Mouse (Mus musculus) fat pad, adult 2 months (tissue): ENCODE results near the gene Prpf6.

Experiments
- DNase-seq: peaks from one replicate; pipeline ENCODE4 v3.0.0-alpha.2; 2011; ENCODE audit warnings: low read depth, low spot score; ENCODE audit errors: extremely low read depth

The Prpf6 gene

GRCm38 (mm10) chr2:181596221-181596960 is 4.7 kb downstream of the Prpf6 start:
- DNase-seq, result no peak

DNA sequence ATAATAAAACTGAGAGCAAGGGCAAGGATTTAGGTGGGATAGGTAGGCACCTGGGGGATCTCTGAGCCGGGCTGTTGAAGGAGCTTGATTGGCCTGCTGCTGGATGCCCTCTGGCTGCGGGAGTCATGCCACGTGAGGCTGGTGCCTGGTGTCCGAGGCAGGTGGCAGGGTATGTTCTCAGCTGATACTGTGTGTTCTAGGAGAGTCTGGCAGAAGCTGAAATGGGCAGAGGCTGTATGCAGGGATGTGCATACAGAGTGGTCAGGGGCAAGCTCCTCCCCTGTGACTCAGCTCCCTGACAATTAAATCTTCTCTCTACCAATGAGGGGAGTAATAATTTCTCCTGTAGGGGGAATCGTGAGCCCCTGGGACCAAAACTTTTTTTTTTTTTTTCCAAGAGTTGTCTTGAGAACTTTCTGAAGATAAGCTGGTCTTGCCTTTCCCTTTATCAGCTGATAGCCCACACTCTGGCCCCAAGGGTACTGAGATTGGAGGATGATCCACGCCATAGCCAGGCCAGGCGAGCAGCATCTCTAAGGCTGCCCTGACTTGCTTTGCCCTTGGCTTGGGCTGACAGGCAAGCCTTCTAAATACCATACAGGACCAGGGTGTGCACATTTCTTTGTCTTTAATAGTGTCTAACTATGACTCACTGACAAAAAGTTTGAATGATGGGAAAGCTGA is 5.9 kb downstream of the Prpf6 start:
- no peak for DNase-seq

DNA sequence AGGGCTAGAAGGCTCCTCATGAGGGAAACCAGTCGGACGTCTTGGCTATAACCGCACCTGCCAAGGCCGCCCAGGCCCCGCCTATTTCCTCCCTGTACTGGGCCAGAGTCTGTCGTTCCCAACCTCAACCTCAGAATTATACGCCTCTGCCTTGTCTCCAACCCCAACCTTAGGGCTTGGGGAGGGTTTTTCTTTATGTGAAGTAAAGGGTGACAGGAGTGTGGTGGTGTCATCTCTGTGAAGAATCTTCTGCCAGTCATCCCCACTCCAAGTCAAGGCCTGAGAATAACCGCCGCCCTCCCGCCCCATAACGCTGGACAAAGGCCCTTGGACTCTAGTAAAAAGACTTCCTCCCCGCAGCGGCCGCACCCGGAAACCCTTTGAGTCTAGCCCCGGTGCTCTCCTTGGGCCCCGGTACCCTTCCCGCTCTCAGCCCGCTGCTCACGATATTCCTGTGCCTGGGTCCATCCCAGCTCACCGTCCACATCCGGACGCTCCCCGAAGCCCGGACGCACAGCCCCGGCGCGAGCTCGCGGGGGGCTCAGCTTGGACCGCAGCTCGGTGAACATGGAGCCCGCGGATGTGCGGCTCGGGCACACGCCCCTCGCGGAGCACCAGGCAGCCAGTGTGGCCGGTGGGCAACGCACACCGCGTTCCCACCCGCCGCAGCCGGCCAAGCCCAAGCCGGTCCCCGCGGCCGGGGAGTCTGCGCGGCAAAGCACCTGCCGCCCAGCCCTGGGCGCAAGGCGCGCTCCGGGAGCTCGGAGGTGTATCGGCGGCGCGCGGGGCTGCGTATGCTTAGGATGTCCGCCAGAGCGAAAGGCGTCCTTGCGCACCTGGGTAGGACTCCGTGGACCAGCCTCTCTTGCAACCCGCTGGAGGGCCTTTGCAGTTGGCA is 7.0 kb downstream of the Prpf6 start, which contains the start of gene Samd10:
Gene Samd10 (minus strand): TSS at position 759 of the 898 bp plus-strand sequence.
- DNase-seq, result no peak

DNA sequence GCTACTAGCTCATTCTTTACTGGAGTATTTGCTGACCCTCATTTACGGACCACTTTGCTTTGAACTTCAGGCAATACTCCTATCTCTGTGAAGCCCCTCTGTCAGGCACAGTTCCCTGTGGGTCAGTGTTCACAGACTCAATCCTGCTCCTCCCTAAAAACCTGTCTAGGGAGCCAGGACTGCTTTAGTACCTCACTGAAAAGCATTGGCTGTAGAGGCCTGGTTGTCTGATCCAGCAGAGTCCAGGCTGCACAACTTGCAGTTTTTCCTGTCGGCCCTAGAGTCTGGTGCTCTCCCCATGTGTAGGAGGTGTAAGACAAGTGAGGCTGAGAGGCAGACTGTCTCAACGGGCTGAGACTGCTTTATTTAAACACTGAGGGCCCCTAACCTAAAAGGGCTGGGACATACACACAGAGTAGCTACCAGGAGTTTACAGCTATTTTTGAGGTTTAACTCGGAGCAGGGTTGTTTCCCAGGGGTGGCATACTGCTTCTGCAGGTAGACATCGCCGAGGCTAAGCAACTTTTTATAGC is 8.6 kb downstream of the Prpf6 start:
- DNase-seq, result no peak

- no peak for DNase-seq
Observed at GRCm38 (mm10) chr2:181600828-181601750, 9.4 kb downstream of the Prpf6 start.

- no peak for DNase-seq
Observed at GRCm38 (mm10) chr2:181601751-181602145, 10.1 kb downstream of the Prpf6 start.

GRCm38 (mm10) chr2:181602367-181602766 is 10.7 kb downstream of the Prpf6 start:
- no peak for DNase-seq

DNA sequence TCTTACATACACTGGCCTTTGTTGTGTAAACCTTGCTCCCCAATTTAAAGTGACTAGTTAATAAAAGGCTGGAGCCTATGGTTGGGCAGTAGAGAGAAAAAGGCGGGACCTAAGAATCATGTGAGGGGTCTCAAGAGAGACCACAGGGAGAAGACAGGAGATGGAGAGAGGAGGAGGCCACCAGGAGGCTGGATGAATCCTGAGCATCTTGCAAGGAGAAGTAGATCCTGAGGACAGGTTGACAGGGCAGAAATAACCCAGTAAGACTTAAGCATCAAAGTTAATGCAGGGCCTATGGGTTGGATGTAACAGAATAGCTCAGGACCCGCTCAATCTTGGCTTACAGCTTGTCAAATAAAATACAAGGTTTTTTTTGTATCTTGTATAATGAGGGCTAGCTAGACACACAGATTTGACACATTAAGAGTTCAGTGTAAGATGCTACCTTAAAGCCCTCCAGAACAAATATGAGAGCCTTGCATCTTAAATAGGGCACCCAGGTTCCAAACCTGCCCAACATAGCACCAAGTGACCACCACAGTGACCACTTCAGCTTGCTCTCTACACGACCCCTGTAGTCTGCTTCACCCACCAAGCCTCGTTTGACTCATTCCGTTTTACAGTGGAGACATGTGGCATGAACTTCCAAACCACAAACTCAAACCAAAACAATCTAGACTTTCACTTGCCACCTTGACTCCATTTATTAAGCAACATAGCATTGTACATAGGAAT is 27.3 kb downstream of the Prpf6 start:
- no peak for DNase-seq

GRCm38 (mm10) chr2:181623401-181623800 is 31.7 kb downstream of the Prpf6 start:
- no peak for DNase-seq

DNA sequence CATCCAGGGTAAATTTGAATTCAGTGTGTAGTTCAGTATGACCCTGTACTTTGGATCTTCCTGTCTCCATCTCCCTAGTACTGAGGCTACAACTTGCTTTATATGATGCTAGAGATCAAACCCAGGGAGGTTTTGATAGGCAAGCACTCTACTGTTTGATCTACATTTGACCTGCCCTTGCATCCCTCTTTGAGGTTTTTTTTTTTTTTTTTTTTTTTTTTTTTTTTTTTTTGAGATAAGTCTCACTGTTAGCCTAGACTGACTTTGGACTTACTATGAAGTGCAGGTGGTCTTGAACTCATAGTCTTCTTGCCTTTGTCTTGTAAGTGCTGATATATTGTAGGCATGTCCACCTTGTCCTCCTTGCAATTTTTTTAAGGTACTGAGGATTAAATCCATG is 36.8 kb downstream of the Prpf6 start:
- DNase-seq, result no peak

DNA sequence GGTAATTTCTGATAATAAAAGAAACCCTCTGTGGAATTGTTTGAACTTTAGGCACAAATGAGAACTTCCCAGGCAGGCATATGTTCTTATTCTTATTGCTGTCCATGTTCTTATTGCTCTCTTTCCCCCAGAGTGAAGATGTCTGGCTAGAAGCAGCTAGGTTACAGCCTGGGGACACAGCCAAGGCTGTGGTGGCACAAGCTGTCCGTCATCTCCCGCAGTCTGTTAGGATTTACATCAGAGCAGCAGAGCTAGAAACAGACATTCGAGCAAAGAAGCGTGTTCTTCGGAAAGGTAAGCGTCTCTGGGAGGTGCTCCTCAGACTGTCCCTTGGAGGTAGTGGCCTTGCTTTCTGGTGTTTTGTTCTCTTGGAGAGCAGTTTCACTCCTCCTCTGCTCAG is 41.0 kb downstream of the Prpf6 start:
- no peak for DNase-seq

GRCm38 (mm10) chr2:181635865-181636264 is 44.2 kb downstream of the Prpf6 start:
- DNase-seq, result no peak

DNA sequence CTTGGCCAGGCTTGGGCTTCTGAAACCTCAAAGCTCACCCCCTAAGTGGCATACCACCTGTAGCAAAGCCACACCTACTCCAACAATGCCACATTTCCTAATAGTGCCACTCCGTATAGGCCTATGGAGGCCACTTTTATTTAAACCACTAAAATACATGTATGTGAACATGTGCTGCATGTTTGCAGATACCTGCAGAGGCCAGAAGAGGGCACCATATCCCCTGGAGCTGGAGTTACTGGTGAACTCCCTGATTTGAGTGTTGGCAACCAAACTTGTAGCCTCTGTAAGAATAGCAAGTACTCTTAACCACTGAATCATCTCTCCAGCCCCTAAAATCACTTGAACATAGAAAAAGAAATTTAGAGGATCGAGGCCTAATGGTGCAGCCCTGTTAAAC is 52.7 kb downstream of the Prpf6 start:
- no peak for DNase-seq

DNA sequence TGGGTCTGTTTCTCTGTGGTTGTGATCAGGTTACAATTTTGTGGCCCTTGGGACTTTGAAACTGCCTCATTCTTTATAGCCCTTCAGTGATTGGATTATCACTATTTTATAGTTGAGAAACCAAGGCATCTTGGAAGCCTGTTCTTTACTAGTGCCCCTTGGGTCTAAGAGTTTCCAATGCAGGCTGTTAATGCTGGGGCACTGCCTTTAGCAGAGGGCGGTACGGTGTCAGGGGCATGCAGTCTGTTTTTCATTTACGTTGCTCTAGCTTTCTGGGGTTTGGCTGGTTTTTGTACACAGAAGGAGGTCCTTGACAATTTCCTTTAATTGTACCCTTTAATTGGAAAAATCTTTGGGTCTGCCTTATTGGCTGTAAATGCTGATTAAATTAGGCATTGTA is 54.0 kb downstream of the Prpf6 start:
- DNase-seq, result no peak

DNA sequence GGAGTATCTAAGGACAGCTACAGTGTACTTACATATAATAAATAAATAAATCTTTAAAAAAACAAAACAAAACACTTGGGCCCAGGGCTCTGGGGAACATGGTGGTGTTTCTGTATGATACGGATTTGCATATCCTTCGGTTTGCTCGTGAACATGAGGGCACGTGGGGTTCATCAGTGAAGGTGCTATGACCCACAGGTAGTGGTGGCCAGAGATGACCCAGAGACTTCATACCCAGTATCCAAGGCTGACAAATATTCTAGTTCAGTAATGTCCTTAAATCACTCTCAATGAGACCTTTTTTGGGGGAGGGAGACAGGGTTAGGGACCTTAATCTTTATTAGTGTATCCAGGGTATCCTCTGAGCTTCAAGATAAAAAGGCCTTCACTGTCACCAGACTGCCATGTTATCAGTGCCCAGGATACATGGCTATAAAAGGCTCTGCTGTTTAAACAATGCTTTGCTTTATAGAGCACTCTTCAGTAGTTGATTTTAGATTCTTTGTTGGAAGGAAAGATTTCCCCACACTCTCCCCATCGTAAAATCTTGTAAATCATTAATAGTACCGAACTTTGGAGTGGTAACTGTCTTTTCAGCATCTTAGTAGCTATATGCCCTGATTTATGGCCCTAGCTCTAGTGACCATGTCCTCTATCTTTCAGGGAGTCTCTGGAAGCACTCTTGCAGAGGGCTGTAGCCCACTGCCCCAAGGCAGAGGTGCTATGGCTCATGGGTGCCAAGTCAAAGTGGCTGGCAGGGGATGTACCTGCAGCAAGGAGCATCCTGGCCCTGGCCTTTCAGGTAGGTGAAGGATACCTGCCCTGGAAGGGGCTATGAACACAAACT is 55.2 kb downstream of the Prpf6 start:
- no peak for DNase-seq

DNA sequence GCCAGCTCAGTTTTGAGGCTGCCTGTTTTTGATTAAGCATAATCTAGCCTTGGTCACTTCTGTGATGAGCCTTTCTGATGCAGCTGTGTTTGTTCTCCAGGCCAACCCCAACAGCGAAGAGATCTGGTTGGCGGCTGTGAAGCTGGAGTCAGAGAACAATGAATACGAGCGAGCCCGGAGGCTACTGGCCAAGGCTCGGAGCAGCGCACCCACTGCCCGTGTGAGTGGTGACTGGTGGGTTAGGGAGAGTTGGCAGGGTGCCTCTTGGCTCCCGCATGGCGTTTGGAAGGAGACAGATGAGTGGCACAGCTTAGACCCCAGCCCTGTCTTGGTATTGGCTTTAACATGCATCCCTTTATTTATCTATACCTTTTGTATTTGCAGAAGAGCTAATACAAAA is 57.3 kb downstream of the Prpf6 start:
- DNase-seq, result no peak

- no peak for DNase-seq
Observed at GRCm38 (mm10) chr2:181653065-181653464, 61.4 kb downstream of the Prpf6 start.

DNA sequence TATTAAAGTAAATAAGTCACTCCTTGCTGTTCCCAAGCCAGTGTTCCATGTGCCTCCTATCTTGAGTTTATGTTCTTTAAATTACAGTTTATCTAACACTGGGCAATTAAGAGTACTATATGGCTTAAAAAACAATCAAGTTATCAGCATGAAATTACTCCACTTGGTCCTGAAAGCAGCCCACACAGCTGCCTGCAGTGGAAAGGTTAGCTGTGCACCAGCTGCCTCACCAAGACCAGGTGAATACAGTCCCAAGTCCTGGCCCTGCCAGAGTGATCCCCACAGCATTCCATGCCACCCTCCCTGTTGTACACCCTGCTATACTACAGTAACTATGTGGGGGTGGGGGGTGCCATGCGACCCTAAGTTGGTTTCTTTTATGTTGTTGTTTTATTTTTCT is 61.9 kb downstream of the Prpf6 start:
- DNase-seq, result no peak

- DNase-seq, result no peak
Observed at GRCm38 (mm10) chr2:181656734-181657133, 65.1 kb downstream of the Prpf6 start, which contains the start of gene Gm29797. Gm29797 (plus strand) TSS chr2:181657034.
